Mouse (Mus musculus): ENCODE data around the gene Sh3rf1. TPM values are rescaled to one million over a fixed set of nuclear protein-coding genes. Genes with fewer than 3 reads are reported as not detected.
A peak's percentile ranks its signal among the peaks of the same experiment; 100 is the strongest.

Sh3rf1 gene
- total RNA-seq, 2 experiments from 2014 or later, result 8.0 to 8.8 TPM

DNA sequence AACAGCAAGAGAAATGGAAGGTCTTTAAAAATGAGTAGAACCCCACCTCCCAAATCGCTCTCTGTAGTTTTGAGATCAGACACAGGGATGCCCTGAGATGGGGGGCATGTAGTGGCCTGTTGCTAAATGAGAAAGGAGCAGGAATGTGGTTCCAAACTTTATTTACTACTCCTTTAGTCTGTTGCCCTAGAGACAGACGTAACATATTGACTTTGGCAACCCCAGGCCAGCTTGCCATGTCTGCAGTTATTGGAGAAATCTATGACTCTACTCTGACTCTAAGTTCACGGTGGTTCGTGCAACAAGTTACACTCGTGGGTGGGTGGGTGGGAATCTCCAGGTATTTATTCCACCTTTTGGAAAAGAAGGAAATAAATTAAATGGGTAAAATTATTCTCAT lies 30.5 kb downstream of the Sh3rf1 start:
- DNase-seq, result no peak
- intact Hi-C loops (cut with DNase I), result no loop called here

DNA sequence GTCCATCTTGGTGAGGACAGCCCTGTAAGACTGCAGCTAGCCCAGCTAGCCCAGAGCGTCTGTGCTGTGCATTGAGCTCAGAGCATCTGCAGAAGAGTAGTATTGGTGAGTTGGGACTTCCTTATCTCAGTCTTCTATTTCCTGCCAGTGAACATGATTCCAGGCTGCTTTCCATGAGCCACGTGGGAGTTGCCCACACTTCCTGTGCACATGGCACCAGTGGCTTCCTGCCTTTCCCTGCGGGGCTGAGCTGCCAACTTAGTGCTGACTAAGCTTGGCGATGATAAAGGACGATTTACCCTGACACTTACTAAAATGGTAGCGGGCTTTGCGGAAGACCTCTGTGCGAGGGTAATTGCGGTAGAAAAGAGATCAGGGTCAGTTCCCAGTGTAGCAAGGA lies 35.2 kb downstream of the Sh3rf1 start:
- intact Hi-C loops (cut with DNase I), result no loop called here
- peak; percentile 15 for DNase-seq

DNA sequence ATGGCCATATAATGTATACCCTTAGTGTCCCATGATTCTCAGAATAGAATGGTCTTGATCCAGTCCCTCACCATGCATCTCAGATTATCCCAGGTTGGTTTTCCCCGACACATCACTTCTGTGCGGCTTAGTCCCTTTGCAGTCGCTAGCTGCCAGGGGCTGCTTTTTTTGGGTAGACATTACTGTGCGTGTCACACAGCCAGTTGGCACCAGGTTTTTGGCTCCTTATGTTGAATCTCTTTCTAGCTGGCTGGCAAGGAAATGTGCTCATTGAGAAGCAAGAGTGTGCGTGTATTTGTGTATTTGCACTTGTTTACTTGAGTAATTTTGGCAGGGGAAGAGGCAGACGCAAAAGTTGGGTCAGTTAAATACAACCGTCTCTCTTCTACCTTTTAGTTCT lies 35.9 kb downstream of the Sh3rf1 start:
- no peak for DNase-seq
- intact Hi-C loops (cut with DNase I), result no loop called here

DNA sequence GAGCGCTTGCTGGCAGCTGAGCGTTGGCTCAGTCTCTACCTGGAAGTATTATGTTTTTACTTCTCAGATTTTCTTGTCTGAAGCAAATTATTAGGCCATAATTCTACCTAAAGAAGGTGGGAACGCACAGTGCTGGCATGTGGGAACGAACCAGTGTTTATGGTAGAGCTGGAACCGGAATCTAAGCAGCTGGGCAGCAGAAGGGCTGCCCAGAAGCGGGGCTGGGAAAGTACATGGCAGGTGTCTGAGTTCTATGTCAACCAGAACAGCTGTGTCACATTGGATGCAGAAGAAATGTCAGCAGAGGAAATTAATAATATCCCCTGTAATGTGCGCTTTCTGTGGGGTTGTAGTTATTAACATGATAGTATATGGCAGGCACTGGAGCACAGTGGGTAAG lies 36.9 kb downstream of the Sh3rf1 start:
- intact Hi-C loops (cut with DNase I), result no loop called here
- DNase-seq, result no peak

DNA sequence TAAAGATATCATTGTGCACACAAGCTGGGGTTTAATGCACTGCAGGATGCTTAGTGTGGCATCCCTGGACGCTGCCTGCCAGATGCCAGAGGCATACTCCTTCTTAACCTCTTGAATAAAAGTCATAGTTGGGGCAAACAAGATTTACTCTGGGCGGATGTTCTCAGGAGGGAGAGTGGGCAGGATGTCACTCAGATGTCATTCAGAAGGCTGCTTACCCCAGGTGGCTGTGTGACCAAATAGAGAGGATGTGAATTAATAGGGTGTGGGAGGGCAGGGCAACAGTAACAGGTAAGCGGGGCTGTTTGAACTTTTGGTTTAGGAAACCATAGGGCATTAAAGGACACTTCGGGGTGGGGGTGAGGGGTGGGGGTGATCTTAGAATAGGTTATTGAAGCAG lies 37.7 kb downstream of the Sh3rf1 start:
- no peak for DNase-seq
- intact Hi-C loops (cut with DNase I), result no loop called here

DNA sequence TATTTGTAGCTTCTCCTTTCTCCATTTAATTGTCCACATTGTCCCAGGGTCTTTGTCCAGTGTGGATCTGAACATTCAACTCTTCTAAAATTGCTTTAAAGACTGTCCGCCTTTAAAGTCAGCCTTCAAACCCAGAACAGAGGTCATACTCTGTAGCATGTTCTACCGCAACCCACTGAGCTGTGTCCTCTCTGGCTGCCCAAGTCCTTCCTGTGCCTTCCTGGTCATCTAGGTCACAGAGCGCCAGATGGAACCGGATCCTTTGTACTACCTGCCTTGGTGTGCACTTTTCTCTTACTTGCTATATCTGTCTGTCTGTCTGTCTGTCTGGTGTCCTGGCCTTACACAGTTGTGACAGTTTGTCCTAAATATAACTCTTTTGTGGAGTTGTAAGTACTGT lies 40.0 kb downstream of the Sh3rf1 start:
- DNase-seq, result no peak
- intact Hi-C loops (cut with DNase I), result no loop called here

DNA sequence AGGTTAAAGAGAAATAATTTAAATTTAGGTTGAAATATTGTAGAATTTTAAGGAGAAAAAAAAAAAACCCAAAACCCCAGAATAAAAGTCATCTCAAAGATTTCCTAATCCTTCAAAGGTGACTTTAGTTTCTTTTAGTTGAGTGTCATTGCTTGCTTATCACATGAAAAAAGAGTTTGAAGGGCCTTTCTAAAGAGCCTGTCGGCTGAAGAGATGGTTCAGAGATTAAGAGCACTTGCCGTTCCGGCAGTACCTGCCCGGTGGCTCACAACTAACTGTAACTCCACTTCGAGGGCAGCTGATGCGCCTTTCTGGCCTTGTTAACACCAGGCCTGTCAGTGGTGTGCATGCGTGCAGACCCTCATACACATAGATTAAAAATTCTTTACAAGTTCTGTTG lies 41.2 kb downstream of the Sh3rf1 start:
- intact Hi-C loops (cut with DNase I), result no loop called here
- no peak for DNase-seq

DNA sequence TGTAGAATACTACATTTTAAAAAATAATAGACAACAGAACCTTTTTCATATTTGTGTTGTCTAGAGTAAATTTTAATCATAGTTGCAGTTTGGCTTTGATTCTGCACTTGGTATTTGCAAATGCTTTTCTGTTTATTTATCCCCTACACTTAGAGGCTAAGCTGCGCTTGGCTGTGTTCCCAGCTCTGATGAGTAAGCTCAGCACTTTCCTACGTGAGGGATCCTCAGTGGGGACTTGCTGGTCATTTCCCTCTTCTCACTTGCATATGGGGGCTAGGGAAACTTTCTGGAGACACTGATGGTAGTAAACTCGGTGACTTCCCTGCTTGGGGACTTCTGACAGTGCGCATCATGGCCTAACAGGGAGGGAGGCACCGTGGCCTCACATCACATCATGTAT lies 41.7 kb downstream of the Sh3rf1 start:
- peak; percentile 69 to 71 for DNase-seq

DNA sequence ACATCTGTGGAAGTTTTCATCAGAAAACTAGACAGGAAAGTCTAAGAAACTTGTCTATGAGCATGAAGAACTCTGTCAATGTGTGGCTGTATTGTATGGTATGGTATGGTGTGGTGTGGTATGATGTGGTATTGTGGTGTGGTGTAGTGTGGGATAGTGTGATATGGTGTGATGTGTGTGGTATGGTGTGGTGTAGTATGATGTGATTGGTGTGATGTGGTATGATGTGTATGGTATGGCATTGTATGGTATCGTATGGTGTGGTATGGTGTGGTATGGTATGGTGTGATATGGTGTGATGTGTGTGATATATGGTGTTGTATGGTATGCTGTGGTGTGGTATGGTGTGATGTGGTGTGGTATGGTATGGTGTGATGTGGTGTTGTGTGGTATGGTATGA lies 43.4 kb downstream of the Sh3rf1 start:
- intact Hi-C loops (cut with DNase I), result no loop called here

More for the DNA sequence above, 41.7 kb downstream of the Sh3rf1 start:
- intact Hi-C loops (cut with DNase I), result no loop called here

DNA sequence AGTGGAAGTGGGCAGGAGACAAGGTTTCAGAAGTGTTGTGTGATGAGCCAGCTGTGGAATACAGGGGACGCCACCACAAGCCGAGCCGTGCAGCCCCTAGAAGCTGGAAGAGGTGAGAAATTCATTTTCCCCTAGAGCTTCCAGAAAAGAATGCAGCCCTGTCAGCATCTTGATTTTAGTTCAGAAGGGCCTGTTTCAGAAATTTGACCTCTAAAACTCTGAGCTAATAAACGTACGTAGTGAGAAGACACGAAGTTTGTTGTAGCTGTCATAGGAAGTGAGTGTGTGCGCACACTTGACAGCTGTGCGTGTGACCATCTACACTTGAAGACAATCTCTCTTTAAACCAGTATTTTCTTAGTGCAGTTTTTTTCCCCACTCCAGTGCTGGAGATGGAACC lies 44.0 kb downstream of the Sh3rf1 start:
- no peak for DNase-seq
- intact Hi-C loops (cut with DNase I), result no loop called here

More for the DNA sequence above, 43.4 kb downstream of the Sh3rf1 start:
- DNase-seq, result no peak

DNA sequence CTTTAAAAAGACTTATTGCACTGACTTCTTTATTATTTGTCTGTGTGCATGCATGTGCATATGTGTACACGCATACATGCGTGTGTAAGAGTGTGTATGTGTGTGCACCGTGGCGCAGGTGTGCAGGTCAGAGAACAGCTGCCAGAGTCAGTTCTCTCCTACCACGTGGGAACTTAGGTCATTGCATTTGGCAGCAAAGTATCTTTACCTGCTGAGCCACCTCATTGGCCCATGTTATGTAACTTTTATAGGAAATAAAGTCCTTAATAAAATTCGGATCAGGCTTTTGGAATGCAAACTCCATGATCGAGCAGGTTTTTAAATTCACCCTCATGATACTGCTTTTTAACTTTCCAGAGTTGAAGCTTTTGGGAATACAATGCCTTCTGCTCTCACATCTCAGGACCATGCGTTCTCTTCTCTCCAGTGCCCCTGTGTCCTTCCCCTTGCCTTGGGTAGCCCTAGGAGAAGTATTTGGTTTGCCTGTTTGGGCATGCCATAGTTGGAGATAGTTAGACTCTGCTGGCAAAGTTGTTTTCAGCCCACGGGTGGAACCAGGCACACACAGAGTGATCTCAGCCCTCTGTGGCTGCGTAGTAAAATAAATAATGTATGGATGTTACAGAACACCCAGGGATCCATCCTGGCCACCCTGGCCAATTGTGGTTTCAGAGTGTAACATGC lies 44.7 kb downstream of the Sh3rf1 start:
- DNase-seq, result no peak
- intact Hi-C loops (cut with DNase I), result no loop called here

DNA sequence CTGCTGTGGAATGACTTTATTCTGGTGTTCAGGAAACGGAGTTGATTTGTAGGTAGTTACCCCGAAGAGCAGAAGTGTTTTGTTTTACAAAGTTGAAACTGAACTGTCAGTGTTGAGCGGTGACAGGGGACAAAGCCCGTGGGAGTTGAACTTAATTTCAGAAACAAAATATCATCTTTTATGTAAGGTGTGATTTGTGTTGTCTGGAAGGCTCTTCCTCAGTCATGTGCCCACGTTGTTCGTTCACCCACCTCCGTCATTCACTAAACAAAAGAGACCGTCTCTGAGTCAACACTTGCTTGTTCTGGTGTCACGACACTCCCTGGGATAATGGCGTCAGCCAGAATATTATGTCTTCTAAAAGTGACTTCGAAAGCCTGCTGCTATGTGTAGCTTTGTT lies 46.3 kb downstream of the Sh3rf1 start:
- DNase-seq, result no peak
- intact Hi-C loops (cut with DNase I), result no loop called here

DNA sequence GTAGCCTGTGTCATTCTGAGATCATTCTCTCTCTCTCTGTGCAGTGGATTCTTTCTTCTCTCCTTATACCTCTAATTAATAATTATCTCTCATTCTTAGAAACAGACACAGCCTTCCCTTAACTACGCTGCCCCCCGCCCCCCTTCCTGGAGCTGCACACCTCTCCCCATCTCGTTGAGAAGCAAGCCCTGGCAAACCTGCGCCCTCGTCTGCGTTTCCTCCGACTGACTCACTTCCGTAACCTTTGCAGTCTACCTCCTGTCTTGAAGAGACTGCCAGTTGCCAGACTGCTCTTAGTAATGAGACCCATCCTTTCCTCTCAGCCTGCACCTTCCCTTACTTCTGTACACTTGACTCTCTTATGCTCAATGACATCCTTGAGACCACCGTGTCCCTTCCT lies 46.9 kb downstream of the Sh3rf1 start:
- DNase-seq, result no peak
- intact Hi-C loops (cut with DNase I), result no loop called here

DNA sequence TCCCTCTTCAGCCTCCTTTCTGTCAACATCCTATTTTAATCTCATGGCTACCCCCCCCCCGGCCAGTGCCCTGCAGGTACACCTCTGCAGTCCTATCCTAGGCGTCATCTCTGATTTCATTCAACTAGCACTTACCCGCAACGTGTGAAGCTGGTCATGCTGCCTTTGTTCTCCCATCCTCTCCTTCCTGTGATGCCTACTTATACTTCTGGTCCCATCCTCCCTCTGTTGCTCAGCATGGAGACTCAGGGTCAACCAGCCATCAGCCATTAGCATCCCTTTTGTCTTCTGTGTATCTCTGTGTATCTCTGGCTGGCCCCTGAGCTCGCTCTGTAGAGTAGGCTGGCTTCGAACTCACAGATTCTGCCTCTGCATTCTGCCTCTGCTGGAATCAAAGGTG lies 47.3 kb downstream of the Sh3rf1 start:
- intact Hi-C loops (cut with DNase I), result no loop called here
- no peak for DNase-seq

DNA sequence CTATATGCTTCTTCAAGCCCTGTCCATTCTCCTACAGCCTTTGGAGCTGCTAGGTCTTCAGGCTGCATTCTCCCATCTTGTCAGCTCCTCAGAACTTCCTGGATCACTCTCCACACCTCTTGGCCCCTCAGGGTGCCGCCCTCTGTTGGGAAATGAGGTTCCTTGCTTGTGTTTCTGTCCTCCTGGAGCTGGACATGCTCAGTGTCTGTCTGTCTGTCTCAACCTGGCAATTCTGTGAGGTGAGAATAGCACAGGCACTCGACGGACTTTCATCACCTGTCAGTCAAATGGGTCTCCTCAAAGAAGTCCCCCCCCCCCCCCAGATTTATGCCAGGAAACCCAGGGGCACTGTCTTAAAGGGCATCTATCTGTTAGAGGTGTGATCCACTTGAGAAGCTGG lies 49.2 kb downstream of the Sh3rf1 start:
- no peak for DNase-seq
- intact Hi-C loops (cut with DNase I), result no loop called here

DNA sequence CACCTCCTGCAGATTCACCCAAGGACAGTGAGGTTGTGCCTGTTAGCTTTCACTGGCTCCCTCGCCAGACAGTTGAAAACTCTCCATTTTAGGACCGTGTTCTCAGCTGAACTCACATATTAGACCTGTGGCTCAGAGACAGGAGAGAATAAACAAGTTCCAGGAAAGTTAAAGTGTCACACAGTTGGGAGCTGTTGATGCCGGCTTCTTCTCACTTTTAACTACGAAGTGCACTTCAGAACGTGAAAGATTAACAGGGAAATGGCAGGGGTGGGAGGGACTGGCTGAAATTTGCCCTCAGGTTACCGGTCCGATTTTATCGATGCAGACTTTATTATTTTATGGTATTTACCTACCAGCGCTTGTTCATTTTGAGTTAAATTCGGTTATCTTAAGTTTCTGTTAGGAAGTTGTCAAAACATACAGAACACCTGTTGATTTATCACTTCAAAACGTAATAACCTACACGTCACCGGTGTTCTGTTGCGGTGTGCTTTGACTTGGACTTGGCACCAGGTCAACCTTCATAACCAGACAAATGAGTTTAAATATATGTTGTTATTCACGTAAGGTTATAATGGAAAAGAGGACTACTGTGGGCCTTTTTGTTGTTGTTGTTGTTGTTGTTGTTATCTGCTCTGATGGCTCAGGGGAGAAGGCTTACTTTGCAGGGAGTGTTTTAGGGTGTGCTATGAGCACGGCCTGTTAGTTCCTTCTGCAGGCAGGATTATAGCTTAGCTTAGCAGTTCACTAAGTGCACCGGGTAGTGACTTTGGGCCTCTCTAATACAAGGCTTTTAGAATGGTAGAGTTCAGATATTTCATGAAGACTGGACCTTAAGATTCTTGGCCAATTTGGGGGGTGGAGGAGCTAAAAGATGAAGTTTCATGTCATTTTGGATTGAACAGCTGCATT lies 49.9 kb downstream of the Sh3rf1 start:
- DNase-seq, result no peak
- intact Hi-C loops (cut with DNase I), result no loop called here

DNA sequence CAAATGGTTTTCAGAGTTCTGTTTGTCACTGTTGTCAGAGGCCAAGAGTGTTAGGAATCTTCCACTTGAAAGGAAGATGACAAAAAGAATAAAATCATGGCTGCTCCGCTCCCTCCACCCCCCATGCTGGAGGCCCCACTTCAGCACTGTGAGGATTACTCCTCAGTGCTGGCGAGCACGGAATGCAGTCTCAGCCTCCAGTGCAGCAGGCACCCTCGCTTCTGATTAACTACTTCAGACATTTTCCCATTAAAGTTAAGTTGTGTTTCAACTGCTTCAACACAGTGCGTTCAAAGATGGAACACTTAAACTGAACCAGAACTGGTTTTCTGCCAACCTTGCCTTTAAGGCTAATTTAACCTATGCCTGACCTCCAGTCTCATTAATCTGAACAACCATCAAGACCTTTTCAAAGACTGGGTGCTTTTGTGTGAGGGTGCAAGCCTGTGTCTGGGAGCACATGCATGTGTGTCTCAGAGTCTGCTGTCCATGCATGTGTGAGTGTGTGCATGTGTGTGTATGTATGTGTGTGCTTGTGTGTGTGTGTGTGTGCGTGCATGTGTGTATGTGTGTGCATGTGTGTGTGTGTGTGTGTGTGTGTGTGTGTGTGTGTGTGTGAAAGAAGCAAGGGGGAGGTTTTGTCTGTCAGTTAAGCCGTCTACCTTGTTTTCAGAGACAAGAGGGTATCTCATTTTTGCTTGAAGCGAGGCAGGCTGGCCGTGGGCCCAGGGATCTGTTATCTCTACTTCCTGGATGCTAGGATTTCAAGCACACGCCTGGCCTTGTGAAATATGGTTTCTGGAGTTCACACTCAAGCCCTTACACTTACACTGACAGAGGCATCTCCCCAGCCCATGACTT lies 51.2 kb downstream of the Sh3rf1 start:
- intact Hi-C loops (cut with DNase I), result no loop called here
- DNase-seq, result peak; percentile 30 to 34

DNA sequence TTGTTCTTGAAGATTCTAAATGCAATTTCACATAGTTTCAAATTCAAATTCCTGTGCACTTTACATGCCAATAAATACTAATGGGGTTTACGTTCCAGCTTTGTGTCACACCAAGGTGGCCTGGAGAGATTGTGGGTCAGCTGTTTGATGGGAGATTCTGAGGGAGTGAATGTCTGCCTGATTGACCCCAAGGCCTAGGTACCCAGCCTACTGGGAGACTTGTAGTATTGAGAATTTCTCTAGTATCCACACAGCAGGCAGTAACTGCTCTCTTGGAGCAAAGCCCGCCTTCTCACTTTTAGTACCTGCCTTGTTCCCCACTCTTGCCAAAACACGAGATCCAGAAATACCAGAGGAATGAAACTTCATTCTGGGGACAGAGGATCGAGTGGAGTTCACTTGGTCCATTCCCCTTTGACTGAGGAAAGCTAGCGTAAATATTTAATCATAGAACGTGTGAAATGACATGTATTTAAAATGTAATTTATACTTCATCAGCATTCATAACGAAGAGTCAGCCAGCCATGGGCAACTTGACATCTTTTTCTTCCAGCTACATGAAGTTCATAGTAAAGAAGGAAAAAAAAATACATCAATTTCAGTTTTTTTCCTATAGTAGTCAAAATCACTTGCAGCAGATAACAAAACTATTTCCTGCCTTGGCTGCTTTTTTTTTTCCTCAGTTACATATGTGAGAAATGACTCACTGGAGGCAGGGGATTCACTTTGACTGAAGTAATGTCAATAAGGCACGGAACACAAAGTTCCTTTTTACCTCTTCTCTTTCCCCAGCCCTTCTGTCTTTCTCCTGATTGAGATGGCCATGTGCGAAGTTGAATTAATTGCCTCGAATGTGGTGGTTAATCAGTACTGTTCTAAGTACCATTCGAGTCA lies 52.0 kb downstream of the Sh3rf1 start:
- intact Hi-C loops (cut with DNase I), result no loop called here
- DNase-seq, result no peak

DNA sequence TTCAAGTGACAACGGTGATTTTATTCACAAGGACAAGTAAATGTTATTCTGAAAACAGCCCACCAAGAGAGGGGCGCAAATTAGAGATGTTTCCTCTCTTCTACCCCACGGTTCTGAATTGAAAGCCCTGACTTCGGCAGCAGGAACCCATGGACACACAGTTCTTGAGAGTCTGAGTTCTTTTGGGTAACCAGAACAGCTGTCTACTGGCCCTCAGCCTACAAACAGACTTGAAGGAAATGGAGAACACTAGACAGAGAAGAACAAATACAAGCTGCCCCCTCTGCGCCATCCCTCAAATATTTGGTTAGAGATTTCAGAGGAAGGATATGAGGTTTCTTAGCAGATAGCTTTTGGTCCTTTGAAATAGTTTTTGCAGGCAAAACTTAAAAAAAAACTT lies 52.7 kb downstream of the Sh3rf1 start:
- intact Hi-C loops (cut with DNase I), result no loop called here
- DNase-seq, result peak; percentile 33 to 54

DNA sequence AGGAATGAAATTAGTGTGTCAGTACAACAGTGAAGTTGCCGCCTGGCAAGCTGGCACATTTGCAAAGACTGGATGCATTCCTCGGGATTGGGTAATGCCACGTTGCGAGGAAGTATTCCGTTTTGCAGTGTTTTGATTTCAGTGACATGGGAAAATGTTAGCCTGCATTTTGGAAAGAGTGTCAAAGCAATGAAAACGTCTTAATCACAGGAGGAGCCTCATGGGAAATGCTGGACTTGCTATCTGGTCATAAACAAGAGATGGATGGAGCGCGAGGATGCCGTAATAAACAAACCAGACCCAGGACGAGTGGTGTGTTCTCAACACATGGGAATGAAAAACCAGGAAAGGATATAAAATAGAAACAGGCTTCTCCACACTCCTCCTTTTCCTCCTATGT lies 55.4 kb downstream of the Sh3rf1 start:
- intact Hi-C loops (cut with DNase I), result no loop called here
- no peak for DNase-seq

Measured in heart, postnatal 14 days (tissue).